Mouse (Mus musculus) retina, postnatal 1 day (tissue): ENCODE measurements around the gene Aldoart2.
A peak's percentile ranks its signal among the peaks of the same experiment; 100 is the strongest.
"Not testable (repeated sequence)": the region's sequence is repeated elsewhere in the genome, so short reads cannot be mapped to it uniquely, and the experiment has no call there.

Experiments used
- DNase-seq: peaks from one replicate; pipeline ENCODE4 v3.0.0-alpha.2; 2012

Gene Aldoart2

GRCm38 (mm10) chr12:55565206-55565605 lies at the start of gene Aldoart2:
Gene Aldoart2 (plus strand): TSS chr12:55565239.
- no peak for DNase-seq

GRCm38 (mm10) chr12:55518061-55518738 lies 46.8 kb upstream of the Aldoart2 start:
- peak; percentile 91 for DNase-seq

GRCm38 (mm10) chr12:55526983-55527752 lies 37.9 kb upstream of the Aldoart2 start:
- DNase-seq = peak; percentile 80

GRCm38 (mm10) chr12:55536537-55537135 lies 28.4 kb upstream of the Aldoart2 start:
- DNase-seq = peak; percentile 90

- DNase-seq = peak; percentile 88
Measured at GRCm38 (mm10) chr12:55537742-55538141, 27.3 kb upstream of the Aldoart2 start.

- no peak for DNase-seq
Measured at GRCm38 (mm10) chr12:55538328-55538971, 26.6 kb upstream of the Aldoart2 start.

GRCm38 (mm10) chr12:55539157-55539556 lies 25.9 kb upstream of the Aldoart2 start:
- no peak for DNase-seq

GRCm38 (mm10) chr12:55554901-55555300 lies 10.1 kb upstream of the Aldoart2 start:
- not testable (repeated sequence) for DNase-seq

- no peak for DNase-seq
Measured at GRCm38 (mm10) chr12:55557866-55558265, 7.2 kb upstream of the Aldoart2 start.

- DNase-seq = no peak
Measured at GRCm38 (mm10) chr12:55559184-55559855, 5.7 kb upstream of the Aldoart2 start.

GRCm38 (mm10) chr12:55560025-55560690 lies 4.9 kb upstream of the Aldoart2 start:
- DNase-seq = peak; percentile 60

GRCm38 (mm10) chr12:55563742-55564141 lies 1.3 kb upstream of the Aldoart2 start:
- DNase-seq = no peak

- no peak for DNase-seq
Measured at GRCm38 (mm10) chr12:55564187-55564963, 664 bp upstream of the Aldoart2 start.

GRCm38 (mm10) chr12:55565867-55566266 lies 828 bp downstream of the Aldoart2 start:
- no peak for DNase-seq

- no peak for DNase-seq
Measured at GRCm38 (mm10) chr12:55566837-55567236, 1.8 kb downstream of the Aldoart2 start.

GRCm38 (mm10) chr12:55568466-55568865 lies 3.4 kb downstream of the Aldoart2 start:
- DNase-seq = no peak

- DNase-seq = no peak
Measured at GRCm38 (mm10) chr12:55569676-55570075, 4.6 kb downstream of the Aldoart2 start.

GRCm38 (mm10) chr12:55570646-55571045 lies 5.6 kb downstream of the Aldoart2 start:
- no peak for DNase-seq

- DNase-seq = no peak
Measured at GRCm38 (mm10) chr12:55571181-55571580, 6.1 kb downstream of the Aldoart2 start.

GRCm38 (mm10) chr12:55571661-55572060 lies 6.6 kb downstream of the Aldoart2 start:
- peak; percentile 31 for DNase-seq

GRCm38 (mm10) chr12:55573089-55573488 lies 8.1 kb downstream of the Aldoart2 start:
- no peak for DNase-seq
